Mouse (Mus musculus) sigmoid colon, adult 10 weeks (tissue): ENCODE results near the gene Gimap5. TPM values are rescaled to one million over a fixed set of nuclear protein-coding genes. Genes with fewer than 3 reads are reported as not detected.

Experiments
- polyA plus RNA-seq: library from polyadenylated mRNA; stranded (reverse); fragments of 350-450 nt; fragmentation: Illumina TruSeq; extraction: RNeasy Lipid Tissue Mini Kit (QIAGEN cat#74804); gene quantifications from one replicate; pipeline ENCODE4 v1.2.3, GENCODE M21; 2014; ENCODE audit warnings: low read depth, low replicate concordance

The Gimap5 gene
- 2.6 TPM for polyA plus RNA-seq

GRCm38 (mm10) chr6:48745959-48746889, at the start of gene Gimap5:
Gene Gimap5 (plus strand): TSS chr6:48746197.

DNA sequence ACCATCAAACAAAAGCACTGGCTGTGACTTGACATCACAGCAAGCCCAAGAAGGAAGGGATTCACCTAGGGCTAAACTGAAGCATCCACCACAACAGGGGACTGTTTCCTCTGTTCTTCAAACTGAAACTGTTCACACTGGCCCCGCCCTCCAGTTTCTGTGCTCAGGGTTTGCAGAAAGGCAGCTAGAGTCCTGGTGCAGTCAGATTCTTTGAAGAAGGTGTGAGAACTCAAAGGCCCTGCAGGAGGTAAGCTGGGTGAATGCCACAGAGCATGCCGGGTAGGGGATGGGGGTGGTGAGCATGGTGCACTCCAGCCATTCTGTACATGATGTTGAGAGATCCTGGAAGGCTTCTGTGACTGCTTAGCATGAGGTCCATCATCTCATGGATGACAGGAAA, 27.5 kb upstream of the Gimap5 start, which contains the start of the genes Gm28053 and Gimap7:
TSS of gene Gm28053 (plus strand) at position 153 of the 400 bp plus-strand sequence.
TSS of gene Gimap7 (plus strand) at position 167 of the 400 bp plus-strand sequence.

DNA sequence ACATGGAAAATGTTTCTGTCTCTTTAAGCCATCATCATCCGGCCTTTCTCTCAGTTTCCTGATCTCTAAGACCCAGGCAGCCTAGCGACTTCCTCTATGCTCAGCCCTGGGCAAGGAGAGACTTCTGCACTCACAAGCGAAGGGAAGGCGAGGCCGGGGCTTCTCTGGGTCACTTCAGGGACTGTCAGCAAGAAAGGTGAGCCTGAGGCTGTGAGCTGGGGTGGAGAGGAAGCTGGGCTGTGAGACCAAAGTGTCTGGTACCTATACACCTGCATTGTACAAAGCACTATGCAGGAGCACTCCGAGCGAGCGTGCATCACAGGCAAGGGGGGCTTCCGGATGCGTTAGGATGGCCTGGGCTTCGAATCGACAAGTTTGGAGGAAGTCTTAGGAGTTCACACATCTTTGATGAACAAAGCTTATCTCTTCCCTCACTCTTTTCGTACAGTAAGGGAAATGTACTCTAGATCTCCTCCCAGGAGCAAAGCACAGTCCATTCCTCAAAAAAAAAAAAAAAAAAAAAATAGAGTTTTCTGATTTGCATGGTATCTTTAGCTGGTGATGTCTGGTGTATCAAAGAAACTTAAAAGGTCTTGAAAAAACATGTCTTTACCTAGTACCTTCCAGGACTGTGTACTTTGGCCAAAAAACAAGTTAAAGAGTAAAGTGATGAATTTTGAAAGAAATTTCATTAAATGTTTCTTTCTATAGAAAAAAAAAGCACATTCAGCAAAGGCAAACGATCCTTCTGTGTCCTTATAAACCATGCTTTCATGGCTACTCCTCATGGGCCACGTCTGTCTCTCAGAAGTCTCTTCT, 6.8 kb upstream of the Gimap5 start, which contains the start of gene Gimap1:
TSS of gene Gimap1 (plus strand) at position 94 of the 819 bp plus-strand sequence.

GRCm38 (mm10) chr6:48770696-48771095, 24.7 kb downstream of the Gimap5 start, which contains the start of gene Gimap3:
Gene Gimap3 (minus strand): TSS chr6:48770851.

Other genes with a start within 250 kb of the Gimap5 start
- gene Atp6v0e2, start 208.6 kb upstream of the Gimap5 start, polyA plus RNA-seq, result 19.8 TPM
- gene Lrrc61, start 191.4 kb upstream of the Gimap5 start, polyA plus RNA-seq, result 2.8 TPM
- 12.2 TPM for gene Rarres2, start 173.4 kb upstream of the Gimap5 start, polyA plus RNA-seq
- not detected for gene Gm45021, start 156.6 kb upstream of the Gimap5 start, polyA plus RNA-seq
- 6.3 TPM for gene Repin1, start 152.3 kb upstream of the Gimap5 start, polyA plus RNA-seq
- not detected for gene Gm44965, start 152.3 kb upstream of the Gimap5 start, polyA plus RNA-seq
- 0.63 TPM for gene Zfp775, start 144.1 kb upstream of the Gimap5 start, polyA plus RNA-seq
- gene AI854703, start 119.4 kb upstream of the Gimap5 start, polyA plus RNA-seq, result 6.2 TPM
- gene Gimap8, start 99.0 kb upstream of the Gimap5 start, polyA plus RNA-seq, result 24.3 TPM
- 22.6 TPM for gene Gimap9, start 70.1 kb upstream of the Gimap5 start, polyA plus RNA-seq
- gene Gimap4, start 61.6 kb upstream of the Gimap5 start, polyA plus RNA-seq, result 56.2 TPM
- 32.7 TPM for gene Gimap6, start 38.0 kb upstream of the Gimap5 start, polyA plus RNA-seq
- 2.7 TPM for gene Gm28053, start 27.6 kb upstream of the Gimap5 start, polyA plus RNA-seq
- gene Gimap7, start 27.6 kb upstream of the Gimap5 start, polyA plus RNA-seq, result 3.7 TPM
- gene Gimap1, start 7.1 kb upstream of the Gimap5 start, polyA plus RNA-seq, result 3.7 TPM
- 7.1 TPM for gene Gimap3, start 24.7 kb downstream of the Gimap5 start, polyA plus RNA-seq
- gene Tmem176a, start 94.7 kb downstream of the Gimap5 start, polyA plus RNA-seq, result 133 TPM
- 19.3 TPM for gene Tmem176b, start 95.3 kb downstream of the Gimap5 start, polyA plus RNA-seq
- gene Aoc1, start 126.7 kb downstream of the Gimap5 start, polyA plus RNA-seq, result 80.7 TPM
- gene 1600015I10Rik, start 183.7 kb downstream of the Gimap5 start, polyA plus RNA-seq, result not detected
- gene Doxl2, start 228.8 kb downstream of the Gimap5 start, polyA plus RNA-seq, result not detected
- gene Svs1, start 240.7 kb downstream of the Gimap5 start, polyA plus RNA-seq, result not detected